Mouse (Mus musculus) forebrain, embryonic 13.5 days (tissue): ENCODE results near the gene Upp2. TPM values are rescaled to one million over a fixed set of nuclear protein-coding genes. Genes with fewer than 3 reads are reported as not detected.

Experiments used
- ATAC-seq: fragments of 200-750 bp; cut with Nextera tagmentation; 2 replicates; pipeline ENCODE4 v1.8.0; 2017
- H3K27ac ChIP-seq: fragments of 300-500 bp; sonication (generic); 2 replicates; pipeline ENCODE4 v1.5.1; 2015; ENCODE audit warnings: inconsistent platforms, mild to moderate bottlenecking, moderate library complexity
- H3K27me3 ChIP-seq: fragments of 300-500 bp; sonication (generic); 2 replicates; pipeline ENCODE4 v1.6.1; 2015; ENCODE audit warnings: mild to moderate bottlenecking, inconsistent platforms
- H3K36me3 ChIP-seq: fragments of 300-500 bp; sonication (generic); 2 replicates; pipeline ENCODE4 v1.6.1; 2015; ENCODE audit warnings: mild to moderate bottlenecking, inconsistent platforms; ENCODE audit not compliant: poor library complexity, severe bottlenecking
- H3K4me1 ChIP-seq: fragments of 300-500 bp; sonication (generic); 2 replicates; pipeline ENCODE4 v1.6.1; 2015; ENCODE audit warnings: inconsistent platforms
- H3K4me2 ChIP-seq: fragments of 300-500 bp; sonication (generic); 2 replicates; pipeline ENCODE4 v1.6.1; 2015; ENCODE audit warnings: inconsistent platforms, mild to moderate bottlenecking, moderate library complexity
- H3K4me3 ChIP-seq: fragments of 300-500 bp; sonication (generic); 2 replicates; pipeline ENCODE4 v1.5.1; 2015; ENCODE audit warnings: mild to moderate bottlenecking, inconsistent platforms
- H3K9ac ChIP-seq: fragments of 300-500 bp; sonication (generic); 2 replicates; pipeline ENCODE4 v1.6.1; 2015; ENCODE audit warnings: mild to moderate bottlenecking, inconsistent platforms
- H3K9me3 ChIP-seq: fragments of 300-500 bp; sonication (generic); replicated peaks from 2 replicates; pipeline ENCODE4 v1.6.1; 2016; ENCODE audit warnings: inconsistent platforms
- WGBS: fragments of 180-500 bp; shearing (Covaris S2); methylation state at CpG from one replicate; pipeline ENCODE4 v1.1.7; 2015; 5-methylcytosine and 5-hydroxymethylcytosine counted together
- polyA plus RNA-seq: library from polyadenylated mRNA; unstranded; fragments of >200 nt; fragmentation: Nextera tagmentation; extraction: Ambion mirVana; gene quantifications from 2 replicates; pipeline ENCODE4 v1.2.1, GENCODE M21; 2015

The Upp2 gene
- polyA plus RNA-seq, 1 experiment from 2014 or later = 9.3 TPM

GRCm38 (mm10) chr2:58832253-58832980 lies 265.3 kb downstream of the Upp2 start:
- H3K9me3 ChIP-seq = no peaks in the 10 kb centered on the region
- no peak overlapping the region for H3K27ac ChIP-seq
- no peak overlapping the region for H3K4me3 ChIP-seq
- no peaks in the 10 kb centered on the region for H3K27me3 ChIP-seq
- ATAC-seq = no peak
- 84% methylated on average over 20 of the region's 20 CpGs for WGBS
- H3K4me2 ChIP-seq = no peak overlapping the region
- no peaks in the 10 kb centered on the region for H3K36me3 ChIP-seq
- no peak overlapping the region for H3K9ac ChIP-seq
- 0 out of 2 replicates have a peak, but pooled peaks cover 2% of the 10 kb centered on the region for H3K4me1 ChIP-seq

GRCm38 (mm10) chr2:58841021-58841420 lies 273.9 kb downstream of the Upp2 start:
- Histone ChIP-seq H3K27me3 (no peaks in the 10 kb centered on the region), H3K4me2 (no peak overlapping the region), H3K9ac (no peak overlapping the region), H3K4me1 (no peaks in the 10 kb centered on the region), H3K27ac (no peak overlapping the region), H3K4me3 (no peak overlapping the region), H3K36me3 (no peaks in the 10 kb centered on the region), H3K9me3 (peaks cover 3% of the 10 kb centered on the region; the same call in 1 of the 2 replicates)
- 78% methylated on average over 3 of the region's 3 CpGs for WGBS
- ATAC-seq = no peak

- H3K27ac ChIP-seq = no peak overlapping the region
- no peak overlapping the region for H3K4me2 ChIP-seq
- peaks cover 3% of the 10 kb centered on the region; the same call in 1 of the 2 replicates for H3K9me3 ChIP-seq
- H3K4me3 ChIP-seq = no peak overlapping the region
- H3K27me3 ChIP-seq = no peaks in the 10 kb centered on the region
- H3K9ac ChIP-seq = no peak overlapping the region
- H3K4me1 ChIP-seq = no peaks in the 10 kb centered on the region
- no peaks in the 10 kb centered on the region for H3K36me3 ChIP-seq
- 91% methylated on average over 4 of the region's 4 CpGs for WGBS
- no peak for ATAC-seq
These were observed 275.3 kb downstream of the Upp2 start for GRCm38 (mm10) chr2:58842443-58842842.

Other genes with a start within 250 kb of the Upp2 start
- gene Acvr1c, start 209.4 kb upstream of the Upp2 start, polyA plus RNA-seq = 0.57 and 0.88 TPM in 2 replicates
- gene Gm17409, start 97.2 kb upstream of the Upp2 start, polyA plus RNA-seq = not detected in 2 replicates
- 4.5 and 4.6 TPM in 2 replicates for gene Acvr1, start 141 bp upstream of the Upp2 start, polyA plus RNA-seq